Mouse (Mus musculus): ENCODE measurements around the gene Aunip.
"Not testable (repeated sequence)": the region's sequence is repeated elsewhere in the genome, so short reads cannot be mapped to it uniquely, and the experiment has no call there.

Aunip gene

GRCm38 (mm10) chr4:134485151-134485900, 25.5 kb upstream of the Aunip start:
- DNase-seq (ENCODE audit: low spot score): no peak

- no peak for DNase-seq (ENCODE audit: low spot score)
Measured at GRCm38 (mm10) chr4:134488211-134488610, 22.6 kb upstream of the Aunip start.

GRCm38 (mm10) chr4:134489986-134490665, 20.7 kb upstream of the Aunip start:
- DNase-seq (ENCODE audit: low spot score): no peak

- DNase-seq (ENCODE audit: low spot score): no peak
Measured at GRCm38 (mm10) chr4:134491716-134492115, 19.1 kb upstream of the Aunip start.

GRCm38 (mm10) chr4:134494161-134494560, 16.6 kb upstream of the Aunip start:
- not testable (repeated sequence) for DNase-seq (ENCODE audit: low spot score)

GRCm38 (mm10) chr4:134494780-134495545, 15.8 kb upstream of the Aunip start:
- DNase-seq (ENCODE audit: low spot score): no peak

- no peak for DNase-seq (ENCODE audit: low spot score)
Measured at GRCm38 (mm10) chr4:134495546-134495923, 15.3 kb upstream of the Aunip start.

GRCm38 (mm10) chr4:134496595-134497210, 14.1 kb upstream of the Aunip start, which contains the start of gene Paqr7:
Gene Paqr7, plus strand, starts transcription at chr4:134496697.
- DNase-seq (ENCODE audit: low spot score): peak; percentile 73

GRCm38 (mm10) chr4:134497223-134497622, 13.6 kb upstream of the Aunip start:
- DNase-seq (ENCODE audit: low spot score): no peak

- DNase-seq (ENCODE audit: low spot score): no peak
Measured at GRCm38 (mm10) chr4:134497986-134498731, 12.6 kb upstream of the Aunip start.

GRCm38 (mm10) chr4:134498983-134499382, 11.8 kb upstream of the Aunip start:
- DNase-seq (ENCODE audit: low spot score): not testable (repeated sequence)

- DNase-seq (ENCODE audit: low spot score): no peak
Measured at GRCm38 (mm10) chr4:134501095-134501494, 9.7 kb upstream of the Aunip start.

GRCm38 (mm10) chr4:134503686-134504357, 7.0 kb upstream of the Aunip start:
- no peak for DNase-seq (ENCODE audit: low spot score)

GRCm38 (mm10) chr4:134505303-134505789, 5.5 kb upstream of the Aunip start:
- DNase-seq (ENCODE audit: low spot score): no peak

GRCm38 (mm10) chr4:134505966-134506594, 4.7 kb upstream of the Aunip start:
- DNase-seq (ENCODE audit: low spot score): no peak

GRCm38 (mm10) chr4:134506713-134507112, 4.1 kb upstream of the Aunip start:
- no peak for DNase-seq (ENCODE audit: low spot score)

GRCm38 (mm10) chr4:134510396-134510795, 403 bp upstream of the Aunip start:
- no peak for DNase-seq (ENCODE audit: low spot score)

GRCm38 (mm10) chr4:134511730-134512129, 931 bp downstream of the Aunip start:
- DNase-seq (ENCODE audit: low spot score): no peak

GRCm38 (mm10) chr4:134512798-134513197, 2.0 kb downstream of the Aunip start:
- DNase-seq (ENCODE audit: low spot score): no peak

- no peak for DNase-seq (ENCODE audit: low spot score)
Measured at GRCm38 (mm10) chr4:134514309-134514930, 3.6 kb downstream of the Aunip start.
